Mouse (Mus musculus): ENCODE results near the gene Dpp4.
A peak's percentile ranks its signal among the peaks of the same experiment; 100 is the strongest.

Gene Dpp4

GRCm38 (mm10) chr2:62408701-62409201, 3.3 kb downstream of the Dpp4 start:
- DNase-seq (ENCODE audit: low spot score) = no peak

GRCm38 (mm10) chr2:62408216-62408615, 3.8 kb downstream of the Dpp4 start:
- DNase-seq (ENCODE audit: low spot score) = no peak

- no peak for DNase-seq (ENCODE audit: low spot score)
These were observed 8.4 kb downstream of the Dpp4 start for GRCm38 (mm10) chr2:62403556-62404135.

DNA sequence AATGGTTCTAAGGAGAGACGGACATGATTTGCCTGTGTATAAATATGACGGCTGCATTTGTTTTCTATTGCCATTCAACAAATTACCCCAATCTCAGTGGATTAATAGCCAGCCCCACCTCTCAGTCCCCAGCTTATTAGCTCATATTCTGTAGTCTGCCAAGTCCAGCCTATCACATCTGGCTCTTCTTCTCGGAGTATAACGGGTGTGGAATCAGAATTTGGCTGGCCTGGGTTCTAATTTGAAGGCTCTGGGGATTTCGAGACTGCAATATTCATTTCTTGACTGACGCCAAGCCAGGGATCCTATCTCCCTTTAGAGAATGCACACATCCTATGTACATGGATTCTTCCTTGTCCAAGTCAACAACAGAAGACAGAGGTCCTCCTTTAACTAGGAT, 11.0 kb downstream of the Dpp4 start:
- DNase-seq (ENCODE audit: low spot score) = no peak

DNA sequence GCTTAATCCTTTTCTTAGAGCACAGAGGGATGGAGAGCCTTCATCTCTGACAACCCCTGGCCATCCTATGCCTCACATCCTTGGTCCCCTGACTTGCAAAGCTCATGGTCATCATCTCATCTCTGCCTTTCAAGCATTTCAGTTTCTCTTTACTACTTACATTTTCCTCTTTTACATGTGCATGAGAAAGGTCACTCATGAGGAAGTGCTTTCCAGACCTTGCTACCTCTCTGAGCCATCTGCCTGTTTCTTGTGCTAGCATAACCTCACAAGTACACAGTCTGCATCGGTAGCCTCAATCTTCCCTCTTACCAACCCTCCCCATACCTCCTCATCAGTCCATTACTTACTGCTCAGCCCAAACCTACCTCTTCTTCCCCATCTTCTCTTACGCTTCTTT, 12.2 kb downstream of the Dpp4 start:
- DNase-seq (ENCODE audit: low spot score) = no peak

DNA sequence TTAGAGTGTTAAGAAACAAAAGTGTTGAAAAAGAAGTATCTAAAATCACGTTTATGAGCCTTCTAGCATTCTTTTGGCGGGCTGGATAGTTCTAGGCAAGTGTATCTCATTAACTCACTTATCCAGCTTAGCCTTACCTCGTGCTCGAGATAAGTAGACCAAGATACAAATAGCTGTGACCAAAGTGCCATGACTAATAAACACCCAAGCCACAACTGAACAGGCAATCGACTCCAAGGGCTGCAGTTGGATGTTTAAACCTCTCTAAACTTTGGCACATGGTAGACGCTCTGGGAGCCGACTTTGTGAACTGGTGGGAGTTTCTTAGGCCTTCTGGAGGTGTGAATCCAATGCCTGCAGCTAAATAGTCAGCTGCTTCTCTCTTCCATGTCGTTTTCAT, 12.7 kb downstream of the Dpp4 start:
- DNase-seq (ENCODE audit: low spot score) = no peak

GRCm38 (mm10) chr2:62398115-62398875, 13.7 kb downstream of the Dpp4 start:
- DNase-seq (ENCODE audit: low spot score) = no peak

DNA sequence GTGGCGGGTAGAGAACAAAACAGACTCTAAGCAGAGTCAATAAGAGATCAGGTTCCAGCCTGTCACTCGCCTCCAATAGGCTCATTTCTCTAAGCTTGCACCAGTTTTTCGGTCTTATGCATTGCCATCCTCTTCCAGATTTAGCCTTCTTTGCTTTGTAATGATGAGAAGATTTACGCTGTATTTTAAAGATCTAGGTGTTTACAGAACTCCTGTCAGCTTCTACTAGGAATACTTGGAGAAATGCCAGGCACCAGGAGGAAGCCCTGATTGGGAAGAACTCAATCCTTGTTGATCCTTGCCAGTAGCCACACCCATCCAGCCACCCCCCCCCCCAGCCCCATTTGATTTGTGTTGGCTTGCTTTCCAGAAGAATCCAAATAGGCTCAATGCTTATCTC, 14.4 kb downstream of the Dpp4 start:
- no peak for DNase-seq (ENCODE audit: low spot score)

DNA sequence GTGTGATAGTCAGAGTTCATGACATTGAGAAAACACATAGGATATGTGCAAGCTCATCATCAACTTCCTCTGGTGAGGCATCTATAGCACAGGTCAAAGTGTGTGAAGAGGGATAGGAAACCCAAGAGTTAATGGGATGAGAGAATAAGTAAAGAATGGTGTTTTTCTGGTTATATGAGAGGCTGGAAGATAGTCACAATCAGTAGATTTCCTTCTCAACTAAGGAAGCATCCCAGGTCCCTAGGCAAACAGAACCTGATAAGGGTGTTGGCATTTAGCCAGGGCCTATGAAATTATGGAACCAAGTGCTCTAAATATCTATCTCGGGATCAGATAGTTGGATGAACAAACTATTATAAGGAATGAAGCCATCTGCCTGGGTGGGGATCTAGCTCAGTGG, 15.2 kb downstream of the Dpp4 start:
- no peak for DNase-seq (ENCODE audit: low spot score)

DNA sequence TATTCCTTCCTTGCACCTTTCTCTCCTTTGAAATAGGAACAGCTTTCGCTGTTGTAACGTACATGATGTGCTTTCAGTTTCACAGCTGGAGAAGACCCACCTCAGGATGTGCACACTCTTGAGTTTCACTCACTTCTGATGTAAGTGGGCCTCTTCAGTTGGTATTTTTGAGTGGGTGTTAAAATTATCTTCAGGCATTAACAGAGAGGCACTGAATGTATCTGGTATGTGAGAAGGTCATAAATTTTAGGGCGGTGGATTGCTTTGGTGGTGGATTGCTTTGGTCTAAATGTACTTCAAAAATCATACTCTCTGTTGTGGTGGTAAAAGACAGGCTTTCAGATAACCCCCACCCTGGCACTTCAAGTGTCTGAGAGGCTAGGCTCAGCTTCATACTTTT, 17.2 kb downstream of the Dpp4 start:
- no peak for DNase-seq (ENCODE audit: low spot score)

DNA sequence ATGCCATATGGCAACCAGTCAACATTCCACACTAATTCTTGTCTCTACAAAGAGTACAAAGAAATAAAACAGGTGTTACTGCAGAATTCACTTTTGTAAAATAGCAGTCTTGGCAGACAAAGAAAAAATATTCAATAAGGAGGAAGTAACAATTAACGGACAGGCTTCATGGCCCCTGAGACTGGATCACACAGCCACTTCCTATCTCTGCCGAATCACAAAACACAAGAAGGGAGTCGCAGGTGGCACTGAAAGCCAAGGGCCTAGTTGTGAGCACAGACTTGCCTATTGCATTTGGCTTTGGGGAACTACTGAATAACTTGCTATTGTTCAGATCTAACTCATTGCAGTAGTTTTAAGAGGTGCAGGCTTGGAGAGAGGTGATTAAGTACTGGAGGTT, 19.9 kb downstream of the Dpp4 start:
- DNase-seq (ENCODE audit: low spot score) = no peak

DNA sequence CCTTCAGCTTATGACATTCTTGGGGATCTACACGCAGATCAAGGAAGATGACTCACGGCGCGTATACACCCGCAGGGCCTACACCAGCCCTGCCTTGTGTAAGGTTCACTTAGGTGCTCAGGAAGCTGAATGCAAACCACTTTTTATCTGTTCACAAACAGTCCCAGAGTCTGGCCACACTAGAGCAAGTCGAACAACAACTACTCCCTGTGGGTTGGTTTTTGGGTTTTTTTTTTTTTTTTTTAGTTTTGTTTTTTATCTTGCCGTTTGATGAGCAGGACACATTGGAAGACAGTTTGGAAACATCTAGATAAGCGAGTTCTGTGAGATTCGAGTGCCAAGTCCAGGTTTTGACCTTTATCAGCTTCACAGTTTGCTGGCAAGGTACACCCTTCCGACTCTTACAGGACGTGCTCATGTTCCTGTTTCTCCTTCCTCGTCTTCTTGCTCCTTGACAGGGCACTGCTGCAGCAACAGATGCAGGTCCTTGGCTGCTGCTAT, 21.0 kb downstream of the Dpp4 start:
- DNase-seq (ENCODE audit: low spot score) = peak; percentile 4

DNA sequence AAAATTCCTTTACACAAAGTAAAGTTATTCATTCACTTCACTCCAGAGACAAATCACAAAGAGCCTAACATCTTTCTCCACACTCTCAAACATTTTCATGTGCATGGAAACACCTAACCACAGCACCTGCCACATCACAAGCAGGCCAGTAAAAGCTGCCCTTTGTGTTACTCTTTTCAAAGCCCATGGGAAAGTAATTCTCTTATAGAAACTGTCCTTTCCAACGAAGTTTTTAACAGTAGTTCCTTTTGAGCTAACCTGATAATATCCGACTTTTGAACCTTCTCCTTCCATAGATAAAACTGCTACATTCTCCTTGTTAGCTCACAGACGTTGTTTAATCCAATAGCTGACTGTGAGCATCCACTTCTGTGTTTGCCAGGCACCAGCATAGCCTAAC, 21.7 kb downstream of the Dpp4 start:
- no peak for DNase-seq (ENCODE audit: low spot score)

DNA sequence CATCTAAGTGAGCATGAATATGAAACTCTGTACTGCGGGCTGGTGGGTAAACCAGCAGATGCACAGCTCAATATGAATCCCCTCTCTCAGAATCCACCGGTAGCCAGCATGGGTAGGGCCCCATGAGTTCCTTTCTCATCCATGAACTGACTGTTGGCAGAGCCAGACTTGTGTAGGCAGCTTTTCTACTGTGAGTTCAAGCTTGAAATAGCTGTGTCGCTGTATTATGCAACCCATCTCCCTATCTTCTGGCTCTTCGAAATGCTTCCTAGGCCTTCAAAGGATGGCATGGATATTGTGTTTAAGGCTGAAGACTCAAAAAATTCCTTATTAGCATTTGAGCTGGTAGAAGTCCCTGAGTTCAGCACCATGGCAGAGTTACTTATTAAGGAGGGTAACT, 23.2 kb downstream of the Dpp4 start:
- DNase-seq (ENCODE audit: low spot score) = no peak

DNA sequence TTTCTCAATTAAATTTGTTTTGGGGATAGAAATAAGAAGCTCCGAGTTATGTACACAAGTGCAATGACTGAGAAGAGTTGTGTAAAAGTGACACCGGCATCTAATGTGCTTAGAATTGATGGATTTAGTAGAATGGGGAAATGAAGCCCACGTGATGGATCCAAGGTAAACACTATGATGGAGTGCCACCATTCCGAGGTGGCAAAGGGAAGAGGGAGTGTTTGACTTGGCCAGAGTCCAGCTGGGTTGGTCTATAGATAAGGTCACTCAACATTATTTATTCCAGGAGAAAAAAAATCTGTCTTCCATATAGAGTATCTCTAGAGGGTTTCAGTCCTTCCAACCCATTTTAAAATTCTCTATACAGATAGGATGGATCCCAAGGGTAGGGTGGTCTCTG, 28.8 kb downstream of the Dpp4 start:
- no peak for DNase-seq (ENCODE audit: low spot score)

GRCm38 (mm10) chr2:62382440-62382839, 29.6 kb downstream of the Dpp4 start:
- no peak for DNase-seq (ENCODE audit: low spot score)

GRCm38 (mm10) chr2:62381756-62382155, 30.3 kb downstream of the Dpp4 start:
- DNase-seq (ENCODE audit: low spot score) = no peak

- no peak for DNase-seq (ENCODE audit: low spot score)
These were observed 38.3 kb downstream of the Dpp4 start for GRCm38 (mm10) chr2:62373692-62374091.

DNA sequence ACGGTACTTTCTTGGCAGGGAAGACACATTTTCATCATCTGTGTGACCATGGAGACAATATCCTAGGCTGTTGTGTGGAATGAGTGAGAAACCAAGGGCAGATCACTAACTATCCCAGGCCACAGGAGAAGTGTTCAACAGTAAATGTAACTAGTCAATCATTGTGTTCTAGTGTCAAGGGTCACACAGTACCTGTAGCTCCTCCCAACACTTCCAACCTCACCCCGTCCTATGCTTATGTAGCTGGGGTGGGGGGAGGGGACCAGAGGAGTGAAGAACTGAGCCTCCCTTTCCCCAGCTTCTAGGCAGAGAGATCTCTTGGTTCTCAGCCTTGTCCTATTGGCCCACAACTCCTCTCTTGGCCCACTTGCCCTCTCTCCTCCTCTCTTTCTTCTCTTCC, 42.0 kb downstream of the Dpp4 start:
- DNase-seq (ENCODE audit: low spot score) = no peak

GRCm38 (mm10) chr2:62368349-62369053, 43.5 kb downstream of the Dpp4 start:
- DNase-seq (ENCODE audit: low spot score) = no peak

GRCm38 (mm10) chr2:62363606-62364005, 48.4 kb downstream of the Dpp4 start:
- DNase-seq (ENCODE audit: low spot score) = no peak

DNA sequence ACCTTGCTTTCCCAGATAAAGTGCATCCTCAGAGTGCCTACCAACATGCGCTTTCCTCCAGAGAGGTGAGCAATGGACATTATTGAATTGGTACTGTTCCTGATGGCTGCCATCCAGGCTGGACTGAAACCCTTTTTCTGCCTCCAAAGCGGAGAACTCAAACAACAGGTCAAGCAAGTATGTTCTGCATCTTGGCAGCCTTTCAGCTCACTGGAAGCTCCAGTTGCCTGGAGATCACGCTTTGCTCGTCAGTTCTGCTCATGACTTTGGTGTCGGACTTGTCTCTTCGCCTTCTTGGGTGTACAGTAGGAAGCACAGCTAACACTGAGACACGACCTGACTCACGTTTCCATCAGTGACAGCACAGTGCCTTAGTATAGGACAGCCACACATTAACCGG, 49.8 kb downstream of the Dpp4 start:
- no peak for DNase-seq (ENCODE audit: low spot score)

DNA sequence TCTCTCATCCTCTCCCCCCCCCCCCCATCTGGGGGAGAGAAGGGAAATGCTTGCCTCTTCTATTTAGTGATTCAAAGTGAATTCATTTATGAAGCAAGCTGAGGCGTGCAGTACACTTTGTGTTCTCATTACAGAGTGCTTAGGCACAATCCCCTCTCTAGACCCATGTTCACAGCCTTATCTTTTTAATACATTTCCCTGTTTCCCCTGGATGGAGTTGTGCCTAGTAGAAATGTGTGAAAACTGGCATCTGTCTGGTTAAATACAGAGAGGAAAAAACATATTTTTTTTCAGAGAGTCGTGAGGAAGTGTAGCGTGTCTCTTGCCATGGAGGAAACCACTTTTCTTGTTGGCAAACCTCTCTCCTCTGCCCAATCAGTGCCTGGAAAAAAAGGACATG, 50.5 kb downstream of the Dpp4 start:
- DNase-seq (ENCODE audit: low spot score) = no peak
